Comparison of ENCODE assay signal across 12 mouse cellular contexts in the genomic region with DNA sequence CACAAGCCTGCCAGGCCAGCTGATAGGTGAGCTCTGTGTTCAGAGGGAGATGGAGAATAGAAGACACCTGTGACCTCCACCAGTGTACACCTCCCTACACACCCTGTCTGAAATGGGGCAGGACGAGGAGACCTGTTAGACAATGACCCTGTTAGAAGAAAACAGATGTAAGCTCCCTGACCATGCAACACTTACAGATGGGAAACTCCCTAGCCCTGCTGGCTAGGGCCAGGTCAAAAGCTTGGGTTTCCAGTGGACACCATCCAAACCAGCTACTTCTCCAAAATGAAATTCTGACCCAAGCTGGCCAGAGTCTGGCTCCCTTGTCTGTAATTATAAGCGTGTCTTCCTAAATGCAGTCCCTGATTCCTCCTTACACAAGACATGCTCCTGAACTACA. TPM values are rescaled to one million over a fixed set of nuclear protein-coding genes. Genes with fewer than 3 reads are reported as not detected.
A peak's percentile ranks its signal among the peaks of the same experiment; 100 is the strongest.
DNase-seq lines count a peak whose midpoint lies in the region; ATAC-seq and TF ChIP-seq lines count a peak whose summit lies in the region.
"Had no signal": no experiment of that assay in that cellular context is flagged by ENCODE, and none has a peak within 500 bp of the region (broad histone marks: within the 10 kb centered on the region; RNA-seq: fewer than 3 reads in every experiment).

No protein-coding gene starts in this region.

- no peaks in the 10 kb centered on the region for H3K36me3 ChIP-seq in hindbrain, embryonic 13.5 days
- no peaks in the 10 kb centered on the region for H3K36me3 ChIP-seq in hindbrain, embryonic 11.5 days (ENCODE audit: control insufficient read depth, insufficient read depth, low read length)
- no peaks in the 10 kb centered on the region for H3K36me3 ChIP-seq in midbrain, embryonic 12.5 days
- no peaks in the 10 kb centered on the region for H3K36me3 ChIP-seq in midbrain, embryonic 11.5 days (ENCODE audit: control insufficient read depth, insufficient read depth, low read length)
- no peaks in the 10 kb centered on the region for H3K36me3 ChIP-seq in neural tube, embryonic 14.5 days (ENCODE audit: control insufficient read depth, insufficient read depth, low read length)
- H3K36me3 ChIP-seq: midbrain, embryonic 15.5 days had no signal

- H3K27ac ChIP-seq in gastrocnemius, adult 2 months = peak overlapping the region; percentile 79
- H3K27ac ChIP-seq in hindbrain, embryonic 13.5 days = peak overlapping the region; percentile 25; the same call in 1 of the 2 replicates
- no peak overlapping the region for H3K27ac ChIP-seq in hindbrain, embryonic 11.5 days (ENCODE audit: low read depth, low read length)
- H3K27ac ChIP-seq in midbrain, embryonic 12.5 days (replicated peaks) = 0 out of 2 replicates have a peak overlapping the region, but pooled peaks have one; percentile 1
- no peak overlapping the region for H3K27ac ChIP-seq in midbrain, embryonic 11.5 days (ENCODE audit: low read depth, low read length)
- H3K27ac ChIP-seq in neural tube, embryonic 14.5 days (ENCODE audit: low read depth, low read length) = peak overlapping the region; percentile 28; the same call in 1 of the 2 replicates
- H3K27ac ChIP-seq: midbrain, embryonic 15.5 days had no signal

- 63% methylated on average over 2 of the region's 2 CpGs for WGBS in hindbrain, embryonic 13.5 days
- WGBS in hindbrain, embryonic 11.5 days = 69% methylated on average over 2 of the region's 2 CpGs
- WGBS in midbrain, embryonic 12.5 days = 70% methylated on average over 2 of the region's 2 CpGs
- 84% methylated on average over 2 of the region's 2 CpGs for WGBS in midbrain, embryonic 11.5 days
- 77% methylated on average over 2 of the region's 2 CpGs for WGBS in neural tube, embryonic 14.5 days

- DNase-seq in gastrocnemius, adult 2 months = peak; percentile 65
- DNase-seq in gastrocnemius, postnatal 14 days = no peak
- DNase-seq in hindbrain, embryonic 11.5 days (ENCODE audit: low spot score) = no peak
- no peak for DNase-seq in midbrain, embryonic 11.5 days (ENCODE audit: low spot score, missing footprints)
- DNase-seq in ovary, postnatal 10 days (ENCODE audit: low spot score) = no peak
- DNase-seq: cerebellum, adult 9-10 months; left cerebral cortex, postnatal 4 days; thymus, postnatal 36 days had no signal

- H3K9ac ChIP-seq in hindbrain, embryonic 13.5 days = no peak overlapping the region
- H3K9ac ChIP-seq in hindbrain, embryonic 11.5 days (ENCODE audit: low read depth, low read length) = no peak overlapping the region
- H3K9ac ChIP-seq in midbrain, embryonic 12.5 days (replicated peaks) = no peak overlapping the region
- H3K9ac ChIP-seq in midbrain, embryonic 11.5 days (ENCODE audit: low read length) = no peak overlapping the region
- H3K9ac ChIP-seq in neural tube, embryonic 14.5 days (replicated peaks; ENCODE audit: low read depth, low read length) = no peak overlapping the region
- H3K9ac ChIP-seq: midbrain, embryonic 15.5 days had no signal

- H3K4me1 ChIP-seq in hindbrain, embryonic 13.5 days (replicated peaks) = peaks cover 97% of the 10 kb centered on the region
- H3K4me1 ChIP-seq in hindbrain, embryonic 11.5 days (replicated peaks; ENCODE audit: control insufficient read depth, insufficient read depth, low read length) = peaks cover 42% of the 10 kb centered on the region
- H3K4me1 ChIP-seq in midbrain, embryonic 12.5 days = peaks cover 92% of the 10 kb centered on the region
- peaks cover 59% of the 10 kb centered on the region for H3K4me1 ChIP-seq in midbrain, embryonic 11.5 days (ENCODE audit: control insufficient read depth, insufficient read depth, low read length)
- peaks cover 69% of the 10 kb centered on the region for H3K4me1 ChIP-seq in neural tube, embryonic 14.5 days (ENCODE audit: control insufficient read depth, insufficient read depth, low read length)

- H3K4me3 ChIP-seq in gastrocnemius, adult 2 months = no peak overlapping the region; the same call in 1 of the 2 replicates
- H3K4me3 ChIP-seq in hindbrain, embryonic 13.5 days = no peak overlapping the region
- H3K4me3 ChIP-seq in hindbrain, embryonic 11.5 days (ENCODE audit: low read depth, low read length) = no peak overlapping the region
- no peak overlapping the region for H3K4me3 ChIP-seq in midbrain, embryonic 12.5 days
- H3K4me3 ChIP-seq in midbrain, embryonic 11.5 days (ENCODE audit: low read depth, low read length) = no peak overlapping the region
- H3K4me3 ChIP-seq in neural tube, embryonic 14.5 days (ENCODE audit: low read depth, low read length) = no peak overlapping the region
- H3K4me3 ChIP-seq: midbrain, embryonic 15.5 days had no signal

- intact Hi-C loops in gastrocnemius, adult 2 months (cut with DNase I) = loop anchor here (5.0 kb wide), 1 partner anchor 37 kb away; no protein-coding TSS in a partner anchor
- intact Hi-C loops in gastrocnemius, postnatal 14 days (cut with DNase I; ENCODE audit: low total_unique reads) = no loop called here

- no peak for ATAC-seq in hindbrain, embryonic 13.5 days (ENCODE audit: low FRiP score)
- no peak for ATAC-seq in hindbrain, embryonic 11.5 days (ENCODE audit: low FRiP score)
- ATAC-seq in midbrain, embryonic 12.5 days (ENCODE audit: low FRiP score, low read depth) = no peak
- ATAC-seq in midbrain, embryonic 11.5 days (ENCODE audit: low FRiP score) = no peak
- ATAC-seq in neural tube, embryonic 14.5 days (ENCODE audit: low read depth) = no peak
- ATAC-seq: midbrain, embryonic 15.5 days had no signal

- no peak for TF ChIP-seq CTCF in gastrocnemius, adult 2 months (IDR thresholded peaks at IDR 0.05)

- no peak overlapping the region for H3K4me2 ChIP-seq in hindbrain, embryonic 13.5 days
- no peak overlapping the region for H3K4me2 ChIP-seq in hindbrain, embryonic 11.5 days (replicated peaks; ENCODE audit: low read depth, low read length)
- H3K4me2 ChIP-seq in midbrain, embryonic 12.5 days (replicated peaks) = no peak overlapping the region
- no peak overlapping the region for H3K4me2 ChIP-seq in midbrain, embryonic 11.5 days
- no peak overlapping the region for H3K4me2 ChIP-seq in neural tube, embryonic 14.5 days (ENCODE audit: low read depth, low read length)
- H3K4me2 ChIP-seq: midbrain, embryonic 15.5 days had no signal

- H3K27me3 ChIP-seq in hindbrain, embryonic 13.5 days = no peaks in the 10 kb centered on the region
- H3K27me3 ChIP-seq in hindbrain, embryonic 11.5 days (ENCODE audit: control insufficient read depth, insufficient read depth, low read length) = no peaks in the 10 kb centered on the region
- no peaks in the 10 kb centered on the region for H3K27me3 ChIP-seq in midbrain, embryonic 12.5 days
- H3K27me3 ChIP-seq in midbrain, embryonic 11.5 days (ENCODE audit: control insufficient read depth, insufficient read depth, low read length) = no peaks in the 10 kb centered on the region
- no peaks in the 10 kb centered on the region for H3K27me3 ChIP-seq in neural tube, embryonic 14.5 days (ENCODE audit: control insufficient read depth, insufficient read depth, low read length)
- H3K27me3 ChIP-seq: midbrain, embryonic 15.5 days had no signal

- H3K9me3 ChIP-seq in hindbrain, embryonic 13.5 days = no peaks in the 10 kb centered on the region
- H3K9me3 ChIP-seq in hindbrain, embryonic 11.5 days (ENCODE audit: control insufficient read depth, low read length) = no peaks in the 10 kb centered on the region
- H3K9me3 ChIP-seq in midbrain, embryonic 12.5 days = no peaks in the 10 kb centered on the region
- H3K9me3 ChIP-seq in midbrain, embryonic 11.5 days (ENCODE audit: control insufficient read depth, low read length) = no peaks in the 10 kb centered on the region
- H3K9me3 ChIP-seq in neural tube, embryonic 14.5 days (ENCODE audit: control insufficient read depth, low read length) = no peaks in the 10 kb centered on the region
- H3K9me3 ChIP-seq: midbrain, embryonic 15.5 days had no signal

RNA-seq across cellular contexts. Expression of a gene that starts 16.3 kb away (rescaled TPM):
- total RNA-seq in gastrocnemius, adult 2 months (2021) = 1 to 10 TPM; 4.1 to 6.2 TPM
- total RNA-seq in gastrocnemius, postnatal 14 days (2021) = 1 to 10 TPM; 6.3 to 7.8 TPM
- polyA plus RNA-seq in hindbrain, embryonic 13.5 days (2015; fragmentation: Nextera tagmentation; extraction: Ambion mirVana) = 79.3 and 84.7 TPM in 2 replicates
- 38.3 and 48.8 TPM in 2 replicates for polyA plus RNA-seq in hindbrain, embryonic 11.5 days (2014; fragmentation: Nextera tagmentation; extraction: Ambion mirVana)
- polyA plus RNA-seq in midbrain, embryonic 12.5 days (2016; fragmentation: Nextera tagmentation; extraction: Ambion mirVana) = 68.0 and 74.2 TPM in 2 replicates
- 45.5 and 50.7 TPM in 2 replicates for polyA plus RNA-seq in midbrain, embryonic 11.5 days (2014; fragmentation: Nextera tagmentation; extraction: Ambion mirVana)
- polyA plus RNA-seq in neural tube, embryonic 14.5 days (2014; fragmentation: Nextera tagmentation; extraction: Ambion mirVana) = 47.1 and 58.1 TPM in 2 replicates

RNA-seq across cellular contexts. Expression of a gene that starts 42.3 kb away (rescaled TPM):
- total RNA-seq in gastrocnemius, adult 2 months (2021) = 10 to 100 TPM in 1 of 2 experiments, 1 to 10 TPM in 1; 5.6 to 14.3 TPM
- 10 to 100 TPM in 1 of 2 experiments, 1 to 10 TPM in 1; 7.2 to 11.1 TPM for total RNA-seq in gastrocnemius, postnatal 14 days (2021)
- 21.4 and 25.5 TPM in 2 replicates for polyA plus RNA-seq in hindbrain, embryonic 13.5 days (2015; fragmentation: Nextera tagmentation; extraction: Ambion mirVana)
- polyA plus RNA-seq in hindbrain, embryonic 11.5 days (2014; fragmentation: Nextera tagmentation; extraction: Ambion mirVana) = 6.0 and 9.7 TPM in 2 replicates
- polyA plus RNA-seq in midbrain, embryonic 12.5 days (2016; fragmentation: Nextera tagmentation; extraction: Ambion mirVana) = 13.9 and 15.5 TPM in 2 replicates
- polyA plus RNA-seq in midbrain, embryonic 11.5 days (2014; fragmentation: Nextera tagmentation; extraction: Ambion mirVana) = 4.6 and 5.2 TPM in 2 replicates
- 19.7 and 21.4 TPM in 2 replicates for polyA plus RNA-seq in neural tube, embryonic 14.5 days (2014; fragmentation: Nextera tagmentation; extraction: Ambion mirVana)

Comparison
In these comparisons a context has a peak if more than half of its experiments do, and no peak if none do; other contexts are left out.
1. H3K27ac ChIP-seq: peak in gastrocnemius, adult 2 months (single experiment), hindbrain, embryonic 13.5 days (single experiment), midbrain, embryonic 12.5 days (single experiment) and neural tube, embryonic 14.5 days (single experiment); none in hindbrain, embryonic 11.5 days (single experiment) and midbrain, embryonic 11.5 days (single experiment).